Mouse (Mus musculus) MEL (cell line): ENCODE measurements around the gene Nav1. TPM values are rescaled to one million over a fixed set of nuclear protein-coding genes. Genes with fewer than 3 reads are reported as not detected.

Experiments
- DNase-seq: peaks from one replicate; pipeline ENCODE4 v3.0.0; 2011; ENCODE audit warnings: low read depth, low spot score
- H3K27ac ChIP-seq: 2 replicates; pipeline ENCODE4 v1.5.1; 2012; ENCODE audit warnings: low read depth, mild to moderate bottlenecking, control low read depth, low read length, moderate library complexity; ENCODE audit not compliant: control insufficient read depth
- H3K27me3 ChIP-seq, 2 experiments: fragments of 150-350 bp in 1 of 2; sonication (generic) in 1 of 2; 2 replicates each; pipeline ENCODE4 v1.6.1; 2012; ENCODE audit warnings: low read length in 2 of 2, mild to moderate bottlenecking in 2 of 2, improper control_type of control experiment in 1 of 2, moderate library complexity in 1 of 2; ENCODE audit not compliant: insufficient read depth in 2 of 2, control insufficient read depth in 1 of 2
- H3K36me3 ChIP-seq, 2 experiments: 2 replicates each; pipeline ENCODE4 v1.6.1; 2012 to 2014; ENCODE audit warnings: low read length in 2 of 2, improper control_type of control experiment in 1 of 2, inconsistent platforms in 1 of 2, mild to moderate bottlenecking in 1 of 2; ENCODE audit not compliant: insufficient read depth in 2 of 2, control insufficient read depth in 1 of 2
- H3K4me1 ChIP-seq, 2 experiments: fragments of 150-350 bp in 1 of 2; sonication (generic) in 1 of 2; 2 replicates each; pipeline ENCODE4 v1.6.1; 2012; ENCODE audit warnings: low read length in 2 of 2, improper control_type of control experiment in 1 of 2, mild to moderate bottlenecking in 1 of 2; ENCODE audit not compliant: insufficient read depth in 2 of 2, control insufficient read depth in 1 of 2
- H3K4me3 ChIP-seq, 2 experiments: fragments of 150-350 bp in 1 of 2; sonication (generic) in 1 of 2; 2 replicates each; pipeline ENCODE4 v1.5.1; 2012; ENCODE audit warnings: low read depth in 2 of 2, low read length in 2 of 2, mild to moderate bottlenecking in 2 of 2, moderate library complexity in 2 of 2, control low read depth in 1 of 2, improper control_type of control experiment in 1 of 2; ENCODE audit not compliant: control insufficient read depth in 1 of 2, insufficient read depth in 1 of 2
- H3K79me2 ChIP-seq: 2 replicates; pipeline ENCODE4 v1.6.1; 2012; ENCODE audit warnings: mild to moderate bottlenecking, low read length, moderate library complexity; ENCODE audit not compliant: control insufficient read depth, poor library complexity, insufficient read depth
- H3K9ac ChIP-seq: 2 replicates; pipeline ENCODE4 v1.6.1; 2012; ENCODE audit warnings: low read depth, mild to moderate bottlenecking, control low read depth, low read length, moderate library complexity; ENCODE audit not compliant: control insufficient read depth, poor library complexity, severe bottlenecking
- H3K9me3 ChIP-seq: fragments of 150-350 bp; sonication (generic); replicated peaks from 2 replicates; pipeline ENCODE4 v1.6.1; 2012; ENCODE audit warnings: mild to moderate bottlenecking, low read length, improper control_type of control experiment, moderate library complexity; ENCODE audit not compliant: insufficient read depth
- BHLHE40 ChIP-seq: IDR thresholded peaks from 2 replicates; pipeline ENCODE4 v1.6.1; 2012; ENCODE audit warnings: low read depth, mild to moderate bottlenecking, inconsistent platforms, low read length, improper control_type of control experiment, borderline replicate concordance
- CHD1 ChIP-seq: IDR thresholded peaks from 2 replicates; pipeline ENCODE4 v1.6.1; 2012; ENCODE audit warnings: low read depth, mild to moderate bottlenecking, inconsistent platforms, low read length, improper control_type of control experiment
- CHD2 ChIP-seq: IDR thresholded peaks from 2 replicates; pipeline ENCODE4 v1.6.1; 2011; ENCODE audit warnings: low read length, improper control_type of control experiment
- CTCF ChIP-seq, 3 experiments: IDR thresholded peaks in 2 of 3; conservative IDR thresholded peaks in 1 of 3; 2 replicates each; pipeline ENCODE4 v1.5.1; 2011 to 2012; ENCODE audit warnings: low read length in 3 of 3, low read depth in 2 of 3, mild to moderate bottlenecking in 2 of 3, improper control_type of control experiment in 1 of 3, inconsistent platforms in 1 of 3, mixed read lengths in 1 of 3, moderate library complexity in 1 of 3; ENCODE audit not compliant: control insufficient read depth in 1 of 3, insufficient read depth in 1 of 3, poor library complexity in 1 of 3, severe bottlenecking in 1 of 3
- E2F4 ChIP-seq: IDR thresholded peaks from 2 replicates; pipeline ENCODE4 v1.6.1; 2011; ENCODE audit warnings: low read depth, low read length, improper control_type of control experiment, borderline replicate concordance
- EP300 ChIP-seq, 2 experiments: IDR thresholded peaks; 2 replicates each; pipeline ENCODE4 v1.6.1; 2011; ENCODE audit warnings: improper control_type of control experiment in 2 of 2, low read length in 2 of 2, low read depth in 1 of 2, mild to moderate bottlenecking in 1 of 2
- ETS1 ChIP-seq: IDR thresholded peaks from 2 replicates; pipeline ENCODE4 v1.6.1; 2012; ENCODE audit warnings: low read depth, mild to moderate bottlenecking, inconsistent platforms, low read length, improper control_type of control experiment, moderate library complexity
- GABPA ChIP-seq: IDR thresholded peaks from 2 replicates; pipeline ENCODE4 v1.6.1; 2012; ENCODE audit warnings: low read depth, mild to moderate bottlenecking, inconsistent platforms, low read length, improper control_type of control experiment, moderate library complexity
- HCFC1 ChIP-seq: IDR thresholded peaks from 2 replicates; pipeline ENCODE4 v1.6.1; 2012; ENCODE audit warnings: low read depth, mild to moderate bottlenecking, inconsistent platforms, low read length, improper control_type of control experiment, moderate library complexity
- JUND ChIP-seq: IDR thresholded peaks from 2 replicates; pipeline ENCODE4 v1.6.1; 2011; ENCODE audit warnings: low read depth, mild to moderate bottlenecking, improper control_type of control experiment, low read length
- KAT2A ChIP-seq: conservative IDR thresholded peaks from 2 replicates; pipeline ENCODE4 v1.6.1; 2012; ENCODE audit warnings: low read depth, low read length, improper control_type of control experiment, inconsistent platforms
- MAX ChIP-seq: IDR thresholded peaks from 2 replicates; pipeline ENCODE4 v1.6.1; 2011; ENCODE audit warnings: low read length, improper control_type of control experiment
- MXI1 ChIP-seq: IDR thresholded peaks from 2 replicates; pipeline ENCODE4 v1.6.1; 2011; ENCODE audit warnings: mild to moderate bottlenecking, low read depth, low read length, improper control_type of control experiment
- MYC ChIP-seq: IDR thresholded peaks from 2 replicates; pipeline ENCODE4 v1.6.1; 2011; ENCODE audit warnings: low read depth, mild to moderate bottlenecking, low read length, improper control_type of control experiment, moderate library complexity
- NRF1 ChIP-seq: IDR thresholded peaks from 2 replicates; pipeline ENCODE4 v1.6.1; 2014; ENCODE audit warnings: low read depth, mild to moderate bottlenecking, inconsistent platforms, low read length, improper control_type of control experiment, moderate library complexity; ENCODE audit not compliant: poor library complexity, insufficient read depth, severe bottlenecking
- POLR2AphosphoS2 ChIP-seq: IDR thresholded peaks from 2 replicates; pipeline ENCODE4 v1.6.1; 2011; ENCODE audit warnings: low read length, improper control_type of control experiment
- POLR2AphosphoS5 ChIP-seq: IDR thresholded peaks from 2 replicates; pipeline ENCODE4 v1.6.1; 2012; ENCODE audit warnings: low read depth, borderline replicate concordance, mild to moderate bottlenecking, inconsistent platforms, low read length, moderate library complexity, mixed read lengths
- RAD21 ChIP-seq: IDR thresholded peaks from 2 replicates; pipeline ENCODE4 v1.6.1; 2011; ENCODE audit warnings: mild to moderate bottlenecking, low read depth, low read length, improper control_type of control experiment
- RCOR1 ChIP-seq: IDR thresholded peaks from 2 replicates; pipeline ENCODE4 v1.6.1; 2012; ENCODE audit warnings: low read depth, mild to moderate bottlenecking, inconsistent platforms, low read length, improper control_type of control experiment
- SIN3A ChIP-seq: IDR thresholded peaks from 2 replicates; pipeline ENCODE4 v1.6.1; 2012; ENCODE audit warnings: low read length, improper control_type of control experiment, inconsistent platforms
- SMC3 ChIP-seq: IDR thresholded peaks from 2 replicates; pipeline ENCODE4 v1.6.1; 2011; ENCODE audit warnings: low read depth, low read length, improper control_type of control experiment
- TAL1 ChIP-seq: IDR thresholded peaks from 2 replicates; pipeline ENCODE4 v1.6.1; 2012; ENCODE audit warnings: mild to moderate bottlenecking, inconsistent platforms, low read length, moderate library complexity, mixed read lengths
- TBP ChIP-seq: IDR thresholded peaks from 2 replicates; pipeline ENCODE4 v1.8.0; 2011; ENCODE audit warnings: low read depth, low read length, improper control_type of control experiment
- UBTF ChIP-seq: IDR thresholded peaks from 2 replicates; pipeline ENCODE4 v1.6.1; 2012; ENCODE audit warnings: low read depth, mild to moderate bottlenecking, inconsistent platforms, low read length, improper control_type of control experiment, moderate library complexity, borderline replicate concordance; ENCODE audit not compliant: insufficient read depth
- USF1 ChIP-seq: IDR thresholded peaks from 2 replicates; pipeline ENCODE4 v1.6.1; 2014; ENCODE audit warnings: low read depth, mild to moderate bottlenecking, inconsistent platforms, low read length, improper control_type of control experiment, moderate library complexity
- ZKSCAN1 ChIP-seq: IDR thresholded peaks from 2 replicates; pipeline ENCODE4 v1.6.1; 2012; ENCODE audit warnings: low read depth, mild to moderate bottlenecking, inconsistent platforms, low read length, improper control_type of control experiment, moderate library complexity
- ZMIZ1 ChIP-seq: IDR thresholded peaks from 2 replicates; pipeline ENCODE4 v1.6.1; 2012; ENCODE audit warnings: low read depth, mild to moderate bottlenecking, inconsistent platforms, low read length, improper control_type of control experiment, moderate library complexity
- ZNF384 ChIP-seq: IDR thresholded peaks from 2 replicates; pipeline ENCODE4 v1.6.1; 2012; ENCODE audit warnings: low read depth, mild to moderate bottlenecking, inconsistent platforms, low read length, improper control_type of control experiment
- polyA plus RNA-seq, 2 experiments: library from polyadenylated mRNA; stranded (reverse) in 1 of 2; unstranded in 1 of 2; fragments of >175 nt in 1 of 2; fragments of >200 nt in 1 of 2; gene quantifications; 2 replicates each; pipeline versions ENCODE4 v1.2.1 to v1.2.4; 2012; ENCODE audit warnings: low replicate concordance in 2 of 2, low read depth in 1 of 2; ENCODE audit not compliant: insufficient read length in 2 of 2, insufficient read depth in 1 of 2, missing spikeins in 1 of 2
- total RNA-seq: library from RNA; depleted of rRNA; stranded (reverse); fragments of 300-350 nt; gene quantifications from 2 replicates; pipeline ENCODE4 v1.2.3, GENCODE M21; 2012

Gene Nav1
- total and polyA plus RNA-seq, 3 experiments, result 0.89 to 9.6 TPM; not detected in 1

DNA sequence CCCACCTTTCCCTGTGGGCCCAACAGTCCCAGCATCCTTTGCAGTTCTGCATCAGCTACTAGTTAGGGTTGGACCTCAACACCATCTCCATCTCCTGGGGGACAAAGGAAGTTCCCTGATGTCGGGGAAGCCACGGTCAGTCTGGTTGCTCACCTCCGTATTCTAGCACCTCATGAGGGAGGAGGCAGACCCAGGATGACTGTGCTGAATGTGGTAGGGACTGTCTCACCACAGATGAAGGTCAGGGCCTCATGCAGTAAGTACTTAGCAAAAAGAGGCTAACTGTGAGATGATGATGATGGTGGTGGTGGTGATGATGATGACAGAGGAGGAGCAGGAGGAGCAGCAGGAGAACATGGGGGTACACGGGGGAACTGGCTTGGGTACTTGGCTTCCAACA lies 73.0 kb downstream of the Nav1 start:
- no peaks in the 10 kb centered on the region for H3K9me3 ChIP-seq
- no peaks in the 10 kb centered on the region for H3K36me3 ChIP-seq
- no peak overlapping the region for H3K9ac ChIP-seq
- H3K4me1 ChIP-seq, result no peaks in the 10 kb centered on the region
- DNase-seq, result no peak
- TF ChIP-seq CTCF (IDR thresholded peaks at IDR 0.05 in 2 of 3, conservative IDR thresholded peaks at IDR 0.05 in 1 of 3; ENCODE audit: control insufficient read depth in 1 of 3, insufficient read depth in 1 of 3, low read depth in 2 of 3, low read length in 3 of 3, poor library complexity in 1 of 3, severe bottlenecking in 1 of 3), result no peak
- no peak for TF ChIP-seq GABPA
- no peak for TF ChIP-seq CHD2
- TF ChIP-seq KAT2A, result no peak
- TF ChIP-seq MYC, result no peak
- TF ChIP-seq UBTF, result no peak
- TF ChIP-seq SIN3A, result no peak
- TF ChIP-seq ZNF384, result no peak
- TF ChIP-seq HCFC1, result no peak
- no peak for TF ChIP-seq BHLHE40
- no peak for TF ChIP-seq CHD1
- no peak for TF ChIP-seq ZKSCAN1
- no peak for TF ChIP-seq ZMIZ1
- no peak for TF ChIP-seq SMC3
- TF ChIP-seq POLR2AphosphoS5, result no peak
- no peak for TF ChIP-seq TBP
- no peaks in the 10 kb centered on the region for H3K79me2 ChIP-seq
- H3K27me3 ChIP-seq, result no peaks in the 10 kb centered on the region
- no peak overlapping the region for H3K4me3 ChIP-seq
- H3K27ac ChIP-seq, result no peak overlapping the region

DNA sequence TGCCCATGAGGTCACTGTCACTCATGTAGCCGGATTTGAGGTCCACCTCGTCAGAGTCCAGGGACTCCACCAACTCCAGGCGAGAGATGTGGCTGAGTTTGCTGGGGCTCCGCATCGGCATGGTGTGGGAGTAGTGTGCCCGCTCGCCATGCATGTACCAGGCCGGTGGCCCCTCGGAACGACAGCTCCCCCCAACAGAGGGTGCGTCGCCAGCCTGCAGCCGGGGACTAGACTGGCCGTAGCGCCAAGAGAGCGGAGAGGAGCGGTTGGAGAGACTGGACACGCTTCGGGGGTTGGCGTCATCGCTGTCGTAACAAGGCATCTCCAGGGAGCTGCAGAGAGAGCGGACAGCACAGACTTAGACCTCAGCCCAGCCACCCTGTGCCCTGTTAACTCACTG lies 74.7 kb downstream of the Nav1 start:
- no peaks in the 10 kb centered on the region for H3K27me3 ChIP-seq
- no peak overlapping the region for H3K27ac ChIP-seq
- TF ChIP-seq GABPA, result no peak
- no peak for TF ChIP-seq CHD2
- no peak for TF ChIP-seq MYC
- no peak for TF ChIP-seq MXI1
- TF ChIP-seq POLR2AphosphoS2, result no peak
- TF ChIP-seq ZNF384, result no peak
- no peak for TF ChIP-seq ETS1
- TF ChIP-seq USF1, result no peak
- TF ChIP-seq TBP, result no peak
- TF ChIP-seq TAL1, result no peak
- TF ChIP-seq SIN3A, result no peak
- TF ChIP-seq EP300 (IDR thresholded peaks at IDR 0.05; ENCODE audit: low read depth in 1 of 2, low read length in 2 of 2), result no peak
- no peak for TF ChIP-seq RAD21
- no peak for TF ChIP-seq JUND
- TF ChIP-seq MAX, result no peak
- TF ChIP-seq NRF1, result no peak
- TF ChIP-seq RCOR1, result no peak
- no peak for TF ChIP-seq E2F4
- TF ChIP-seq HCFC1, result no peak
- no peaks in the 10 kb centered on the region for H3K9me3 ChIP-seq
- no peaks in the 10 kb centered on the region for H3K4me1 ChIP-seq
- H3K4me3 ChIP-seq, result no peak overlapping the region
- H3K9ac ChIP-seq, result no peak overlapping the region
- H3K36me3 ChIP-seq, result no peaks in the 10 kb centered on the region
- H3K79me2 ChIP-seq, result no peaks in the 10 kb centered on the region
- no peak for DNase-seq
